Mouse (Mus musculus) gastrocnemius, adult 2 months (tissue): Measurements from ENCODE around the gene Ten1. TPM values are rescaled to one million over a fixed set of nuclear protein-coding genes. Genes with fewer than 3 reads are reported as not detected.

Source experiments
- DNase-seq: peaks from one replicate; pipeline ENCODE4 v3.0.0; 2022
- H3K27ac ChIP-seq: fragments of 200-600 bp; 2 replicates; pipeline ENCODE4 v1.8.1; 2022; ENCODE audit warnings: mild to moderate bottlenecking
- H3K4me3 ChIP-seq: fragments of 200-600 bp; 2 replicates; pipeline ENCODE4 v1.8.1; 2022; ENCODE audit warnings: mild to moderate bottlenecking, moderate library complexity
- CTCF ChIP-seq: fragments of 200-600 bp; IDR thresholded peaks from 2 replicates; pipeline ENCODE4 v1.8.1; 2022; ENCODE audit warnings: antibody characterized with exemption, mild to moderate bottlenecking, moderate library complexity
- intact Hi-C: fragments of 180-260 bp; cut with DNase I; formaldehyde crosslinking; loops from one replicate; pipeline ENCODE4 v1.15.1; 2025
- total RNA-seq, 2 experiments: library from RNA; stranded (reverse); gene quantifications; 2 replicates each; pipeline ENCODE4 v1.2.3; 2021

The Ten1 gene
- total RNA-seq, 2 experiments from 2014 or later: 14.3 to 17.1 TPM

DNA sequence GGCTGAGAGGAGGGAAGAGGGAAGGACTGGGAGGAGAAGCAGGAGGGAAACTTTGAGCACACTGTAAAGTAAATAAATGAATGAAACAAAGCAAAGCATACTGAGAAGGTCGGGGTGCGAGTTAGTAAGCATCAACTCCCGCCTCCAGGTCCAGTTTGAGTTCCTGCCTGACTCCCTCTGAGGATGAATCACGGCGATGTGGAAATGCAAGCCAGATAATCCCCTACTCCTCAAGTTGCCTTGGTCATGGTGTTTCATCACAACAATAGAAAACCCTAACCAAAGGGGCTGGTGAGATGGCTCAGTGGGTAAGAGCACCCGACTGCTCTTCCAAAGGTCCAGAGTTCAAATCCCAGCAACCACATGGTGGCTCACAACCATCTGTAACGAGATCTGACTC, 22.6 kb upstream of the Ten1 start:
- Histone ChIP-seq H3K27ac (no peak overlapping the region), H3K4me3 (no peak overlapping the region)
- no peak for DNase-seq
- TF ChIP-seq CTCF: no peak
- intact Hi-C loops: no loop called here

DNA sequence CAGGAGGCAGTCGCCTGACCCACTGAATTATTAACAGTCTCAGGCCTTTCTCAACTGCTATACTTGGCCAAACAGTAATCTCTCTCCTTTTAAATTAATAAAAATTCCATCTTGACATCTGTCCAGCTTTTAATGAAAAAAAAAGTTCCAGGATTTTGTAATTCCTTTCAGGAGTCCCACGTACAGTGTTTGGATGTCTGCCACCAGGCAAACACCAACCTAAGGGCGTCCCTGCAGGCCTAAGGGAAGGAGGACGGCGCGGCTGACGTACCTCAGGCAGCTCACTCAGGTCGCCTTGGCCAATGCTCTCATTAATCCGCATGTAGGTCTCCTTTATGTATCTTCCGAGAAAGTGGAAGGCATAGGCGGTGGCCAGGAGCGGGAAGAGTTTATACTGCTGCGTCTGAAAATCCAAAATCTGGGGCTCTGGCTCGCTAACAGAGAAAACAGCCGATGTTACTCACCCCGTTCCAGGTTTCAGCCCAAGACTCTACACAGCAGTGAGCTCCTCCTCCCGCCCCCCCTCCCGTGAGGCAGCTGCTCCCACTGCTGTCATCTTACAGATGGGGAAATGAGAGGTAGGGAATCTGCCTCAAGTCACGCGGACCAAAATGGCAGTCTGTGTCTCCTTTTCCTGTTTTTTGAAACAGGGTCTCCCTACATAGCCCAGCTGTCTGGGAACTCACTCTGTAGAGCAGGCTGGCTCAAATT, 20.1 kb upstream of the Ten1 start:
- Histone ChIP-seq H3K4me3 (no peak overlapping the region), H3K27ac (no peak overlapping the region)
- no peak for TF ChIP-seq CTCF
- no peak for DNase-seq
- intact Hi-C loops: no loop called here

- peak; percentile 47 for DNase-seq
- H3K27ac ChIP-seq: peak overlapping the region; percentile 66
- no peak overlapping the region for H3K4me3 ChIP-seq
- TF ChIP-seq CTCF: no peak
- intact Hi-C loops: no loop called here
Observed at GRCm38 (mm10) chr11:116185836-116186235, 12.8 kb upstream of the Ten1 start.

GRCm38 (mm10) chr11:116186360-116186759, 12.3 kb upstream of the Ten1 start:
- no peak for DNase-seq

DNA sequence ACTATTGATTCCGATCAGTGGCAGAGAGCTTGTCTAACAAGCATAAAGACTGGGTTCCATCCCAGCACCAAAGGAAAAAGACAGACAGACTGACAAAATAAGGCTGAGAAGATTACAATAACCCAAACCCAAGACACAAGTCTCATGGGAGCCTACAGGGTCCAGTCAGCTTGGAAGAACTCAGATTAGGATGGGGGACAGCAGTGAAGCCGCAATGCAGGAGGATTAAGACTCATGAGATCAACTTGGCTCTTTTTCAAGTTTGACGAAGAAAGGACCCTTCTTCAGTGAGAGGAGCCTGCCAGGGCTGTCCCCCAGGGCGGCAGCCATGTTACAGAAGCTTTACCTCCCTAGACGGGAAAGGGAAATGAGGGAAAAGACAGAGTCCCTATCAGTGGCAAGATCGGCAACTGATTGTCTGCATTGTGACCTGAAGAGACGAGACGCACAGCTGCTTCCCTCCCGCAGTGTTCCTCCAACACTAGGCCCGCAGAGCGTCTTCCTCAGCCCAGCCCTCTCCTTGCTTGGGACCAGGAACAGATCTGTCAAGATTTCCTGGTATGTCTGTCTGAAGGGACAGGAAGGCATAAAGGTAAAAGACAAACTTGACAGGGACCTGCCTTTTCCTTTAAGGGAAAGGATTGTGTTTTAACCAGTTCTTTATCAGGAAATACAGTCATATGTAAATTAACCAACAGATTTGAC, 11.3 kb upstream of the Ten1 start:
- Histone ChIP-seq H3K27ac (peak overlapping the region; percentile 66; the same call in 1 of the 2 replicates), H3K4me3 (no peak overlapping the region)
- intact Hi-C loops: no loop called here
- no peak for TF ChIP-seq CTCF
- DNase-seq: no peak

More at GRCm38 (mm10) chr11:116186360-116186759, 12.3 kb upstream of the Ten1 start:
- H3K27ac ChIP-seq: peak overlapping the region; percentile 66
- no peak for TF ChIP-seq CTCF
- intact Hi-C loops: no loop called here
- H3K4me3 ChIP-seq: no peak overlapping the region

DNA sequence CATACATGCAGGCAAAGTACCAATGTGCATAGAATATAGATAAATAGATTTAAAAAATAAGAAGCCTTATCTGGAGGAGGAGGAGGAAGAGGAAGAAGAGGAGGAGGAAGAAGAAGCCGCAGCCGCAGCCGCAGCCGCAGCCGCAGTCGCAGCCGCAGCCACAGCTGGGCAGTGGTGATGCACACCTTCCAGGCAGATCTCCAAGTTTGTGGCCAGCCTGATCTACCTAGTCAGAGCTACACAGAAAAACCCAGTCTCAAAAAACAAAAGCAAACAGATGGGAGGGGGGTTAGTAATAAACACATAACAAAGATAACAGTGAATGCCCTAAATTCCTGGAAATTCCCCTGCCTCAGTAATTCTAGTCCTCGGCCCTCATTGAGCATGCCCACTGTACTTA, 4.0 kb upstream of the Ten1 start:
- intact Hi-C loops: no loop called here
- H3K4me3 ChIP-seq: peak overlapping the region; percentile 26; the same call in 1 of the 2 replicates
- H3K27ac ChIP-seq: peak overlapping the region; percentile 53
- no peak for DNase-seq
- no peak for TF ChIP-seq CTCF

DNA sequence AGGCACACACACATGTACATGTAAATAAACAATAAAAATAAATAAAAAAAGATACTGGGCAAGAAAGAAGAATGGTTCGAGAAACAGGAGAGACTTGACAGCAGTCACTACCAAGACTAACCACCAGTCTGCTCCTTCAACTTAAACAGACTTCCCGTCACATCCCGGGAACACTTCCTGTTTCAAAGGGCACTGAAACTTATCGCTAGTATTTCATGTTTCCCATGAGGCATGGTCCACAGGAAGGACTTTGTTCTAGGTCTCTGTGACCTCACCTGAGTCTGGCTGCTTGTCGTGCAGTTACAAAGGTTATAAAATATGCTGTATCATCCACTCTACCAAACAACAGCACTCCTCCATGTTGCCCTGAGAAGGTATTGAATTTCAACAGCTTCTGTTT, 3.4 kb upstream of the Ten1 start:
- no peak for DNase-seq
- intact Hi-C loops: no loop called here
- peak overlapping the region; percentile 53 for H3K27ac ChIP-seq
- peak overlapping the region; percentile 43 for H3K4me3 ChIP-seq
- TF ChIP-seq CTCF: no peak

DNA sequence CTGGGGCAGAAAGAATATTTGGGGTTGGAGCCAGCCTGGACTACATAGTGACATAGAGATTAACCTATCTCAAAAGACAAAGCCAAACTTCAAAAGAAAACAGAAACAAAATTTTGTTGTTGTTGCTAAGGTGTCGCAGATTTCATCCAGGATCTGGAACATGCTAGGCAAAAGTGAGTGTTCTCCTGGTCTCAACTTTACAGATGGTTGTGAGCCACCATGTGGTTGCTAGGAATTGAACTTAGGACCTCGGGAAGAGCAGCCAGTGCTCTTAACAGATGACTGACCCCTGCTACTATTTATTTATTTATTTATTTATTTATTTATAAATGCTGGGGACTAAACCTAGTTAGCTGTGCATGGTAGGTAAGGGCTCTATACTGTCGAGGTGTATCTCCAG, 2.3 kb upstream of the Ten1 start:
- no peak overlapping the region for H3K4me3 ChIP-seq
- peak overlapping the region; percentile 12; the same call in 1 of the 2 replicates for H3K27ac ChIP-seq
- DNase-seq: no peak
- intact Hi-C loops: loop anchor here (1.0 kb wide), 1 partner anchor 28 kb away; no protein-coding TSS in a partner anchor
- TF ChIP-seq CTCF: no peak

DNA sequence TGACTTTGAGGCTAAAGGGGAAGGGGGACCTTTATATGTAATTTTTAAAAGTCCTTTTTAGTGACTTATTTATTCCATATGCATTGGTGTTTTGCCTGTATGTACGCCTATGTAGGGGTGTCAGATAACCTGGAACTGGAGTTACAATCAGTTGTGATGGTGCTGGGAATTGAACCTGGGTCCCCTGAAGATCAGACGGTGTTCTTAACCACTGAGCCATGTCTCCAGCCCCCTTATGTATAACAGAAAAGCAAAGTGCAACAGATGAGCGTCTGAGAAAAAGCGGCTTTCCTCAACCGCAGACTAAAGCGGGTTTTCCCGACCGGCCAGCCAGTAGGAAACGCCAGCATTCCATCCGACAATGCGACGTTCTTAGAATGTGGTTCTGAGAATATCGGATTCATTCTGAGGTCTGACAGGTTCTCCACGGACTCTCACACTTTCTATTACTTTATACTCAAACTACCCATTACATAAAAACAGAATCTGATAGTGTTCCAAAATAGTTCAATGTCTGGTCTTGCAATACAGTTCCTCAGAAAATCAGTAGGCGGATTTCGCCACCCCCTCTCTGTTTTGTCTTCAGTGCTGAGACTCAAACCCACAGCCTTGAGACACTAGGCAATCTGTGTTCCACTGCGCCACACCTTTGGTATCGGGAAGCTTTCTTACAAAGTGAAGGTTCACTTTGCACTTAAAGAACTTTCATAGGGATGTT, 1.6 kb upstream of the Ten1 start:
- no peak for DNase-seq
- Histone ChIP-seq H3K27ac (peak overlapping the region; percentile 97; the same call in 1 of the 2 replicates), H3K4me3 (peak overlapping the region; percentile 86)
- intact Hi-C loops: loop anchor here (1.0 kb wide), 1 partner anchor 27 kb away; no protein-coding TSS in a partner anchor
- TF ChIP-seq CTCF: no peak

- no peak for TF ChIP-seq CTCF
- intact Hi-C loops: no loop called here
- no peak for DNase-seq
- H3K4me3 ChIP-seq: peak overlapping the region; percentile 86
- peak overlapping the region; percentile 97 for H3K27ac ChIP-seq
Observed at GRCm38 (mm10) chr11:116197584-116197906, 1.1 kb upstream of the Ten1 start.

GRCm38 (mm10) chr11:116198132-116198531, 523 bp upstream of the Ten1 start:
- DNase-seq: no peak
- no peak for TF ChIP-seq CTCF
- Histone ChIP-seq H3K27ac (peak overlapping the region; percentile 97), H3K4me3 (peak overlapping the region; percentile 86)
- intact Hi-C loops: loop anchor here (2.0 kb wide), 1 partner anchor 111 kb away; the partner anchor contains the start of gene Wbp2

DNA sequence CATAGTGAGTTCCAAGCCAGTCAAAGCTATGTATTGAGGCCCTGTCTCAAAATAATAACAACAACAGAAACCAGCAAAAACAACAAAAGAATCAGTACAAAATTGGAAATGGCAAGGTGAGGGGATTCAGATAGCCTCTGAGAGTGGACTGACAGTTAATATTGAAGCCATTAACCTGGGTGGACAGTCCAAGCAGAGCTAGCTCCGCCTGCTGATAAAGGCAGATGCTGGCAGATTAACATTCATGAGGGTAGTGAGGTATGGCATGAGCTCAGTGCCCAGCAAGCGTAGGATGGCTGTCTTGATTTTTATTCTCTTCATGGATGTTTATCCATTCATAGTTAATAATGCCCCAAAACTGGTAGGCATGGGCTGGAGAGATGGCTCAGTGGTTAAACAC, 2.5 kb downstream of the Ten1 start:
- intact Hi-C loops: no loop called here
- H3K4me3 ChIP-seq: no peak overlapping the region
- H3K27ac ChIP-seq: no peak overlapping the region
- no peak for TF ChIP-seq CTCF
- no peak for DNase-seq

GRCm38 (mm10) chr11:116203150-116203549, 4.5 kb downstream of the Ten1 start:
- Histone ChIP-seq H3K4me3 (no peak overlapping the region), H3K27ac (no peak overlapping the region)
- intact Hi-C loops: no loop called here
- DNase-seq: no peak
- TF ChIP-seq CTCF: no peak
